Mouse (Mus musculus) intestine, postnatal 0 days (tissue): ENCODE data around the gene Vps37c. TPM values are rescaled to one million over a fixed set of nuclear protein-coding genes. Genes with fewer than 3 reads are reported as not detected.
A peak's percentile ranks its signal among the peaks of the same experiment; 100 is the strongest.

Experiments
- ATAC-seq: fragments of 200-750 bp; cut with Nextera tagmentation; 2 replicates; pipeline ENCODE4 v1.8.0; 2017; ENCODE audit warnings: mild to moderate bottlenecking, moderate TSS enrichment, moderate library complexity
- H3K27ac ChIP-seq: fragments of 300-500 bp; sonication (generic); 2 replicates; pipeline ENCODE4 v1.5.1; 2014; ENCODE audit warnings: mild to moderate bottlenecking, low read depth, low read length, moderate library complexity
- H3K27me3 ChIP-seq: fragments of 300-500 bp; sonication (generic); replicated peaks from 2 replicates; pipeline ENCODE4 v1.6.1; 2014; ENCODE audit warnings: low read length, mixed read lengths; ENCODE audit not compliant: control insufficient read depth, insufficient read depth
- H3K36me3 ChIP-seq: fragments of 300-500 bp; sonication (generic); 2 replicates; pipeline ENCODE4 v1.6.1; 2014; ENCODE audit warnings: mild to moderate bottlenecking, moderate library complexity; ENCODE audit not compliant: control insufficient read depth, insufficient read depth
- H3K4me1 ChIP-seq: fragments of 300-500 bp; sonication (generic); replicated peaks from 2 replicates; pipeline ENCODE4 v1.6.1; 2014; ENCODE audit warnings: antibody characterized with exemption, low read length, mixed read lengths; ENCODE audit not compliant: control insufficient read depth, insufficient read depth
- H3K4me2 ChIP-seq: fragments of 300-500 bp; sonication (generic); replicated peaks from 2 replicates; pipeline ENCODE4 v1.6.1; 2014; ENCODE audit warnings: low read depth, mild to moderate bottlenecking, moderate library complexity
- H3K4me3 ChIP-seq: fragments of 300-500 bp; sonication (generic); 2 replicates; pipeline ENCODE4 v1.5.1; 2014; ENCODE audit warnings: low read depth, low read length
- H3K9ac ChIP-seq: fragments of 300-500 bp; sonication (generic); 2 replicates; pipeline ENCODE4 v1.6.1; 2014; ENCODE audit warnings: mild to moderate bottlenecking, low read depth, low read length
- H3K9me3 ChIP-seq: fragments of 300-500 bp; sonication (generic); 2 replicates; pipeline ENCODE4 v1.6.1; 2016; ENCODE audit warnings: mixed run types; ENCODE audit not compliant: control insufficient read depth
- CTCF ChIP-seq: sonication (generic); IDR thresholded peaks from 2 replicates; pipeline ENCODE4 v1.5.1; 2016; ENCODE audit warnings: low read depth, mild to moderate bottlenecking, control low read depth, antibody characterized with exemption, moderate library complexity
- WGBS: fragments of 180-500 bp; shearing (Covaris S2); extraction: QIAGEN DNeasy Blood & Tissue Kit; methylation state at CpG from one replicate; pipeline ENCODE4 v1.1.7; 2014; 5-methylcytosine and 5-hydroxymethylcytosine counted together
- polyA plus RNA-seq: library from polyadenylated mRNA; unstranded; fragments of >200 nt; fragmentation: Nextera tagmentation; extraction: Ambion mirVana; gene quantifications from 2 replicates; pipeline ENCODE4 v1.2.1, GENCODE M21; 2015

The Vps37c gene
- polyA plus RNA-seq, 1 experiment from 2014 or later = 32.2 TPM

DNA sequence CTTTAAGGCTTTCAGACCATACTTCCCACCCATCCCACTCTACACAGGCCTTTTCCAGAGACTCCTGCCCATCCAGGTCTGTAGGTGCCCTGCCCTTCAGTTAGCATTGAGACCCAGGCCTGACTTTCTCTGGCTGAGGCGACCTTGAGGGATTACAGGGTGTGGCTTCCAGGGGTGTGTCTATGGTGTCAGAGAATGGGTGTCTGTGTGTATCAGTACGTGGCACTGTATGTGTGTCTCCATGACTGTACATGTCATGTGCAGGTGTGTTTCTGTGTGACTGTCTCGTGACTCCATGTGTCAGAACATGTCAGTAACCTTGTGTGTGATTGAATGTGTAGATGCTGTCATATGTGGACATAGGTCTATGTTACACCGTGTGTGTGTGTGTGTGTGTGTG, 17.2 kb upstream of the Vps37c start:
- Histone ChIP-seq H3K9me3 (no peaks in the 10 kb centered on the region), H3K9ac (no peak overlapping the region), H3K4me1 (no peaks in the 10 kb centered on the region), H3K27me3 (no peaks in the 10 kb centered on the region), H3K4me3 (no peak overlapping the region), H3K4me2 (no peak overlapping the region), H3K27ac (0 out of 2 replicates have a peak overlapping the region, but pooled peaks have one; percentile 57), H3K36me3 (no peaks in the 10 kb centered on the region)
- no peak for TF ChIP-seq CTCF
- WGBS = 70% methylated on average over 4 of the region's 4 CpGs
- 0 out of 2 replicates have a peak, but pooled peaks have one; percentile 2 for ATAC-seq

DNA sequence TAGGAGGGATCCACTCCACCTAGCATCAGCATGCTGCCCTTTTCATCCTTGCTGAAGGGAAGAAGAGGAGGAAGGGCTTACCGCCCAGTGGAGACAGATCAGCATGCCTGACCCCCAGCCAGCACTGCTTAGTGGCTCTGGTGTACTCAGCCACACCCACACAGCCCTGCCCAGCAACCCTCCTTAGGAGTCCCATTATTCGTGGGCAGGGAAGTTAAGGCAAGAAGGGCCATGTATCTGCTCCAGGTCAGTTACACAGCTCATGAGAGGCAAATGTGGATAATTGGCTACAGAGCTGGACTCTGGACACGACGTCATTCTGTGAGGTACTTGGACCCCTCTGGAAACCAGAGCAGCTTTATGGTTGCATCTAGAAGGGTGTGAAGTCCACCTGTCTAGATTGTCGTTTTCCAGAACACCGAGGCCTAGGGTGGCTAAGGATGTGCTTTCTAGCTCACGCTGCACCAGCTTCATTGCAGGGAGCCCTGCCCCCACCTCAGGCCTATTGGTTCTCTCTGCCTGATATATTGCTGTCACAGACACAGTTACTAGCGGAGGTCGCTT, 16.6 kb upstream of the Vps37c start:
- Histone ChIP-seq H3K36me3 (no peaks in the 10 kb centered on the region), H3K4me1 (no peaks in the 10 kb centered on the region), H3K27me3 (no peaks in the 10 kb centered on the region), H3K4me3 (no peak overlapping the region), H3K9me3 (no peaks in the 10 kb centered on the region), H3K27ac (peak overlapping the region; percentile 57), H3K9ac (no peak overlapping the region), H3K4me2 (no peak overlapping the region)
- peak; percentile 87 for ATAC-seq
- TF ChIP-seq CTCF = no peak
- 37% methylated on average over 9 of the region's 9 CpGs for WGBS

- no peak overlapping the region for H3K9ac ChIP-seq
- no peak for ATAC-seq
- no peaks in the 10 kb centered on the region for H3K9me3 ChIP-seq
- no peaks in the 10 kb centered on the region for H3K36me3 ChIP-seq
- H3K27me3 ChIP-seq = no peaks in the 10 kb centered on the region
- 50% methylated on average over 1 of the region's 1 CpGs for WGBS
- H3K27ac ChIP-seq = no peak overlapping the region
- no peaks in the 10 kb centered on the region for H3K4me1 ChIP-seq
- no peak overlapping the region for H3K4me3 ChIP-seq
- TF ChIP-seq CTCF = no peak
- H3K4me2 ChIP-seq = no peak overlapping the region
These were observed 15.3 kb upstream of the Vps37c start for GRCm38 (mm10) chr19:10673275-10673674.

DNA sequence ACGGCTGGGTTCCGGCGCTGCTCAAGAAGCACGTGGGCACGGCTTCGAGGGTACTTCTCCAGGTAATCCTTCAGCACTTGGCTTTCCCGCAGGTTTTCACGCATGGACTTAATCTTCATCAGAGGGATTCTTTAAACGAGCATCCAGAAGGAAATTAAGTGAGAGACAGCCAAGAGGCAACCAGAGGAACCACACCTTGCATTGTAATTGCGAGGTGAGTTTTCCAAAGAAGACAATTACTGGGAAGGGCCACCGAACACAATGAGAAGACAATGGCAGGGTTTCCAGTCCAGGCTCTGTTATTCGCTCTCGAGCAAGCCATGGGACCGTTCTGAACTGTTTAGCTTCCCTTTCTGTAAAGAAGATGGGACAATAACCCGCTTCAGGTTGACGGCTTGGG, 11.9 kb upstream of the Vps37c start:
- H3K4me3 ChIP-seq = no peak overlapping the region
- 84% methylated on average over 16 of the region's 16 CpGs for WGBS

DNA sequence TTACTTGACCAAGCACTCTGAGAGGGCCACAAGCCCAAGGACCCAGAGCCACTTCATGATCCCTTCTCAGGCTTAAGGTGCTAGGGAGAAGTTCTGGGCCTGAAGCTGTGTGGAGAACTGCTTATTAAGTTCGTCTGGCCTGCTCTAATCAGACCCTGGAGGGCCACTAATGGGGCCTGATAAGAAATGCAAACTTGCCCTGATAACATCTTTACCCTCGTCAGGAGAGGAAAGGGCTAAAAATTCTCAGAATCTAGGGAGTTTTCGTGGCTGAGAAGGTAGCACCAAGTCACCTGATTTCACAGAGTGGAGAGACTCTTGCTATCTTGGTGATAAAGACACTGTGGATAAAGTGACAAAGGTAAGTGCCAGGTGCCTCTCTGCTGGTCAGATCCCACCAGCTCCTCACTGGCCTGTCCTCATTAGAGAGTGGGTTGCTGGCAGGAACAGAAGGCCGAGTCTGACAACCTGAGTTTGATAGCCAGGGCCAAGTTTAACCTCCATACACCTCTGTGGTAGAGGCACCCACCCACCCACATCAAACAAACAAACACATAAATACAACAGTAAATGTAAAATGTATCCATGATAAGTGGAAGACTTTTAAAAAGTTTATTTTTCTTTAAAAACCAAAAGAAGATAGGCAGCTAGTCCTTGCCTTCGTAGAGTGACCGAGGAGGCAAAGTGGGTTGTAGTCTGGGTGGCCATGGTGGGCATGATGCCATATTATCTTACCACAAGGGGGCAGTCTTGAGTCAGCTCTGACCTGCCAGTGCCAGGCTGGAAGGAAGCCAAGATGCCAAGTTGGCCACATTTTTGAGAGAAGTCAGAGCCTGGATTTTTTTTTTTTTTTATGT, 10.4 kb upstream of the Vps37c start, which contains the start of gene Pga5:
TSS of gene Pga5 (minus strand) at position 157 of the 857 bp plus-strand sequence.
- no peaks in the 10 kb centered on the region for H3K4me1 ChIP-seq
- ATAC-seq = no peak
- H3K36me3 ChIP-seq = no peaks in the 10 kb centered on the region
- no peak within 1 kb of the TSS for H3K27ac ChIP-seq
- H3K9ac ChIP-seq = no peak within 1 kb of the TSS
- 23% methylated on average over 6 of the region's 6 CpGs for WGBS
- TF ChIP-seq CTCF = peak; percentile 94
- no peak within 1 kb of the TSS for H3K4me2 ChIP-seq
- no peak within 1 kb of the TSS for H3K4me3 ChIP-seq
- no peaks in the 10 kb centered on the region for H3K27me3 ChIP-seq
- H3K9me3 ChIP-seq = no peaks in the 10 kb centered on the region

More for the DNA sequence above, 11.9 kb upstream of the Vps37c start:
- Histone ChIP-seq H3K36me3 (no peaks in the 10 kb centered on the region), H3K9ac (no peak overlapping the region), H3K9me3 (no peaks in the 10 kb centered on the region), H3K27ac (no peak overlapping the region), H3K27me3 (no peaks in the 10 kb centered on the region), H3K4me1 (no peaks in the 10 kb centered on the region), H3K4me2 (no peak overlapping the region)
- no peak for TF ChIP-seq CTCF
- ATAC-seq = no peak

DNA sequence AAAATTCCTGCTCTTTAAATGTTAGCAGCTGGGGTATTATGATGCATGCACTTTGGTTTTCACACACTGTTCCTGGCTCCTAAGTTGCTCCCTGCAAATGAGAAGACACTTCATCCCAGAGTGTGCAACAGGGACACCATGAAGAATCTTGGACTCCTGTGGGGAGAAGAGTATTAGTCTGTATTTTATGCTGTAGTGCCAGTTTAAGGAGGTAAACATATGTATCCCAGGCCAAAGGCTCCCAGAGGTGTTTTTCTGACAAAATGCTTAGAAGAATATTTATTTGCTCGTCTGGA, 9.8 kb upstream of the Vps37c start:
- H3K9me3 ChIP-seq = no peaks in the 10 kb centered on the region
- H3K9ac ChIP-seq = no peak overlapping the region
- no peak for ATAC-seq
- H3K4me3 ChIP-seq = no peak overlapping the region
- H3K27ac ChIP-seq = no peak overlapping the region
- H3K27me3 ChIP-seq = no peaks in the 10 kb centered on the region
- 73% methylated on average over 1 of the region's 1 CpGs for WGBS
- H3K36me3 ChIP-seq = no peaks in the 10 kb centered on the region
- H3K4me1 ChIP-seq = no peaks in the 10 kb centered on the region
- no peak for TF ChIP-seq CTCF
- no peak overlapping the region for H3K4me2 ChIP-seq
